Mouse (Mus musculus) sigmoid colon, adult 10 weeks (tissue): ENCODE measurements around the gene Cbs. TPM values are rescaled to one million over a fixed set of nuclear protein-coding genes. Genes with fewer than 3 reads are reported as not detected.

ENCODE experiments used
- polyA plus RNA-seq: library from polyadenylated mRNA; stranded (reverse); fragments of 350-450 nt; fragmentation: Illumina TruSeq; extraction: RNeasy Lipid Tissue Mini Kit (QIAGEN cat#74804); gene quantifications from one replicate; pipeline ENCODE4 v1.2.3, GENCODE M21; 2014; ENCODE audit warnings: low read depth, low replicate concordance

Gene Cbs
- polyA plus RNA-seq = 7.3 TPM

GRCm38 (mm10) chr17:31636942-31637811 is at the start of gene Cbs:
Gene Cbs, minus strand, starts transcription at chr17:31637238.

DNA sequence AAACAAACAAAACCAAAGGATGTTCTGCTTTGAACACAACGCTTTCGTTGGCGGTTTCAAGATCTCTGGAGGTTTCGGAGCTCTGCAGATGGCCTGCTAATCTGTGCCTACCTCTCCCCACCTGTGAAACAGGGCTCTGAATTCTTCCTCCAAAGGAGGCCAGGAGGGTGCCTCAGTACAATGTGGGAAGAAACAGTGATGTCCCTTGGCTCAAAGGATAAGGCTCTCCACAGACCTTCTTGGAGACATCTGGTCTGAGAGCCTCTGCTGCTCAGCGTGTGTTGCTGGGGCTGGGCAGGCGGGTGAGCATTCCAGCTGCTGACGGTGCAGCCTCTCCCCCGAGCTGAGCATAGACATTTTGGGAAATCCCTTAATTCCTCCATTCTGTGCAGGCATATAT is 40.5 kb upstream of the Cbs start, which contains the start of gene Cryaa:
TSS of gene Cryaa (plus strand) at position 301 of the 400 bp plus-strand sequence.

GRCm38 (mm10) chr17:31658468-31659185 is 21.6 kb upstream of the Cbs start, which contains the start of gene U2af1:
Gene U2af1, minus strand, starts transcription at chr17:31658892.

DNA sequence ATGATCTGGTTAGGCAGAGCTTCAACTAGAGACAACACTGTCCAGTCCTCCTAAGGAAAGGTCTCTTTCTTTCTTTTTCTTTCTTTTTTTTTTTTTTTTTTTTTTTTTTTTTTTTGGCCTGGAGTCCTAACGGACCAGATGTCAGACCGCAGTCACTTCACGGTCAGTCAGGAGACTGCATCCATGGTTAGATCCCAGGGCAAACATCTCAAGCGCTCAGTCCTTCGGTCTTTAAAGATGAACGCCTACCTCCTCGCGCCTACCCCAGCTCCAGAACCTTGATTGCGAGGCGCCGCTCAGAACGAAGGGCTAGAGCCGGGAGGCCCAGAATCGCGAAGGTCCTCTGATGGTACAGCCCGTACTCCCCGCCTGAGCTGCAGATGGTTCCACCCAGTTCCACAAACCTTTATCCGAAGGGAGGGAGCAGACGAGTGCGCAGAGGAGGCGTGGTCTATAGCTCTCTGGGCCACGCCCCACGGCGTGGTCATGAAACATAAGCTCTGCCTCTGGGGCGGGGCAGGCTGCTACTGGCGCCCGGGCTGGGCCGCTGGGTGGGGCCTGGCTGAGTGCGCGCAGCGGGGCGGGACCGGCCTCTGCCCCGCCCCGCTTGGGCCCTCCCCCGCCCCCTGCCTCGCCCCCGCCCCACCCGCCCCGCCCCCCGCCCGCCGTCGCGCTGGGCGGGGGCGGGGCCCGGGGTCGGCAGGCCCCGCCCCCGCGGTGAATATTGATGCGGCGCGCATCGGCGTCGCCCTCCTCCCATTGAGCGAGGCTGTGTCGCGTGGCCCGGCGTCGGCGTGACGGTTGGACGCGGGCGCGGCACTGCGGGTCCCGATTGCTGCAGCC is 72.8 kb downstream of the Cbs start, which contains the start of gene Pknox1:
TSS of gene Pknox1 (plus strand) at position 720 of the 843 bp plus-strand sequence.

Other genes starting within 250 kb of the Cbs start
- 3.8 TPM for gene Wdr4, start 117.3 kb downstream of the Cbs start, polyA plus RNA-seq
- gene Ndufv3, start 117.1 kb downstream of the Cbs start, polyA plus RNA-seq = 44.7 TPM
- gene Pknox1, start 72.5 kb downstream of the Cbs start, polyA plus RNA-seq = 5.7 TPM
- gene U2af1, start 21.7 kb upstream of the Cbs start, polyA plus RNA-seq = 84.8 TPM
- not detected for gene Cryaa, start 40.6 kb upstream of the Cbs start, polyA plus RNA-seq
- 2.8 TPM for gene Sik1, start 218.6 kb upstream of the Cbs start, polyA plus RNA-seq